Mouse (Mus musculus) heart, postnatal 0 days (tissue): ENCODE measurements at regions not wholly inside any gene's neighbourhood (a gene's known extent, or its start where the extent isn't known, plus 50 kb on each side); places are given as distances from the start of the nearest gene placed in this dataset.

Experiments
- CTCF ChIP-seq: IDR thresholded peaks from 2 replicates; pipeline ENCODE4 v1.5.1; 2016; ENCODE audit warnings: antibody characterized with exemption, control low read depth, low read depth
- EP300 ChIP-seq: IDR thresholded peaks from 2 replicates; pipeline ENCODE4 v1.6.1; 2016; ENCODE audit warnings: antibody characterized with exemption, low read depth

- TF ChIP-seq CTCF = no peak
- no peak for TF ChIP-seq EP300
Measured at GRCm38 (mm10) chr12:118597015-118597414, 249.1 kb upstream of the Sp8 start.
